Mouse (Mus musculus) lung, postnatal 0 days (tissue): ENCODE data around the gene Kdm2b. TPM values are rescaled to one million over a fixed set of nuclear protein-coding genes. Genes with fewer than 3 reads are reported as not detected.
A peak's percentile ranks its signal among the peaks of the same experiment; 100 is the strongest.

Experiments
- ATAC-seq: fragments of 200-750 bp; cut with Nextera tagmentation; 2 replicates; pipeline ENCODE4 v1.8.0; 2017; ENCODE audit warnings: moderate library complexity
- DNase-seq: peaks from one replicate; pipeline ENCODE4 v3.0.0-alpha.2; 2016; ENCODE audit warnings: low spot score
- H3K27ac ChIP-seq: fragments of 300-500 bp; sonication (generic); 2 replicates; pipeline ENCODE4 v1.5.1; 2014; ENCODE audit warnings: antibody characterized with exemption, mild to moderate bottlenecking, low read length, mixed read lengths
- H3K27me3 ChIP-seq: fragments of 300-500 bp; sonication (generic); replicated peaks from 2 replicates; pipeline ENCODE4 v1.6.1; 2014; ENCODE audit warnings: low read length, mixed read lengths; ENCODE audit not compliant: insufficient read depth
- H3K36me3 ChIP-seq: fragments of 300-500 bp; sonication (generic); 2 replicates; pipeline ENCODE4 v1.6.1; 2014; ENCODE audit warnings: low read length, mixed read lengths; ENCODE audit not compliant: insufficient read depth
- H3K4me1 ChIP-seq: fragments of 300-500 bp; sonication (generic); 2 replicates; pipeline ENCODE4 v1.6.1; 2014; ENCODE audit warnings: antibody characterized with exemption, low read depth, low read length, mixed read lengths; ENCODE audit not compliant: insufficient read depth
- H3K4me2 ChIP-seq: fragments of 300-500 bp; sonication (generic); replicated peaks from 2 replicates; pipeline ENCODE4 v1.6.1; 2014; ENCODE audit warnings: low read depth, mild to moderate bottlenecking, low read length, moderate library complexity, mixed read lengths
- H3K4me3 ChIP-seq: fragments of 300-500 bp; sonication (generic); 2 replicates; pipeline ENCODE4 v1.5.1; 2014; ENCODE audit warnings: low read depth, low read length
- H3K9ac ChIP-seq: fragments of 300-500 bp; sonication (generic); replicated peaks from 2 replicates; pipeline ENCODE4 v1.6.1; 2014; ENCODE audit warnings: low read depth, mild to moderate bottlenecking
- H3K9me3 ChIP-seq: fragments of 300-500 bp; sonication (generic); 2 replicates; pipeline ENCODE4 v1.6.1; 2016; ENCODE audit warnings: low read length, mixed read lengths
- CTCF ChIP-seq: IDR thresholded peaks from 2 replicates; pipeline ENCODE4 v1.5.1; 2016; ENCODE audit warnings: antibody characterized with exemption, mild to moderate bottlenecking
- EP300 ChIP-seq: IDR thresholded peaks from 2 replicates; pipeline ENCODE4 v1.6.1; 2016; ENCODE audit warnings: antibody characterized with exemption, mild to moderate bottlenecking, control low read depth
- WGBS: fragments of 180-500 bp; shearing (Covaris S2); extraction: QIAGEN DNeasy Blood & Tissue Kit; methylation state at CpG from one replicate; pipeline ENCODE4 v1.1.7; 2014; 5-methylcytosine and 5-hydroxymethylcytosine counted together
- polyA plus RNA-seq: library from polyadenylated mRNA; unstranded; fragments of >200 nt; fragmentation: Nextera tagmentation; extraction: Ambion mirVana; gene quantifications from 2 replicates; pipeline ENCODE4 v1.2.1, GENCODE M21; 2015

Kdm2b gene
- polyA plus RNA-seq, 1 experiment from 2014 or later = 12.2 TPM

- peaks cover 4% of the 10 kb centered on the region; the same call in 1 of the 2 replicates for H3K4me1 ChIP-seq
- WGBS = 86% methylated on average over 8 of the region's 8 CpGs
Observed at GRCm38 (mm10) chr5:122921941-122922340, 67.7 kb downstream of the Kdm2b start.

GRCm38 (mm10) chr5:122920557-122920956 is 69.1 kb downstream of the Kdm2b start:
- 67% methylated on average over 5 of the region's 5 CpGs for WGBS
- H3K4me3 ChIP-seq = no peak overlapping the region
- TF ChIP-seq CTCF (no peak), EP300 (no peak)
- DNase-seq = no peak
- H3K9ac ChIP-seq = no peak overlapping the region
- H3K4me1 ChIP-seq = no peaks in the 10 kb centered on the region
- no peak for ATAC-seq
- H3K27ac ChIP-seq = no peak overlapping the region
- no peaks in the 10 kb centered on the region for H3K36me3 ChIP-seq
- no peaks in the 10 kb centered on the region for H3K27me3 ChIP-seq
- H3K4me2 ChIP-seq = no peak overlapping the region
- no peaks in the 10 kb centered on the region for H3K9me3 ChIP-seq

More at GRCm38 (mm10) chr5:122921941-122922340, 67.7 kb downstream of the Kdm2b start:
- H3K4me3 ChIP-seq = no peak overlapping the region
- no peak overlapping the region for H3K9ac ChIP-seq
- no peaks in the 10 kb centered on the region for H3K36me3 ChIP-seq
- H3K4me2 ChIP-seq = no peak overlapping the region
- no peak overlapping the region for H3K27ac ChIP-seq
- DNase-seq (no peak), ATAC-seq (no peak)
- no peaks in the 10 kb centered on the region for H3K27me3 ChIP-seq
- no peaks in the 10 kb centered on the region for H3K9me3 ChIP-seq
- TF ChIP-seq EP300 (no peak), CTCF (no peak)

GRCm38 (mm10) chr5:122917982-122918711 is 71.5 kb downstream of the Kdm2b start:
- TF ChIP-seq CTCF (no peak), EP300 (no peak)
- ATAC-seq = no peak
- Histone ChIP-seq H3K36me3 (no peaks in the 10 kb centered on the region), H3K27me3 (no peaks in the 10 kb centered on the region), H3K27ac (no peak overlapping the region), H3K4me1 (no peaks in the 10 kb centered on the region), H3K9ac (no peak overlapping the region), H3K9me3 (no peaks in the 10 kb centered on the region), H3K4me3 (no peak overlapping the region), H3K4me2 (no peak overlapping the region)
- DNase-seq = no peak
- WGBS = 47% methylated on average over 7 of the region's 7 CpGs

GRCm38 (mm10) chr5:122916147-122916546 is 73.5 kb downstream of the Kdm2b start:
- Histone ChIP-seq H3K4me2 (no peak overlapping the region), H3K36me3 (no peaks in the 10 kb centered on the region), H3K27me3 (no peaks in the 10 kb centered on the region), H3K27ac (no peak overlapping the region), H3K9ac (no peak overlapping the region), H3K4me1 (no peaks in the 10 kb centered on the region), H3K4me3 (no peak overlapping the region), H3K9me3 (no peaks in the 10 kb centered on the region)
- ATAC-seq (no peak), DNase-seq (no peak)
- 80% methylated on average over 6 of the region's 6 CpGs for WGBS
- TF ChIP-seq CTCF = no peak
- TF ChIP-seq EP300 = no peak

GRCm38 (mm10) chr5:122912863-122913262 is 76.8 kb downstream of the Kdm2b start:
- no peak for DNase-seq
- Histone ChIP-seq H3K4me2 (no peak overlapping the region), H3K9ac (no peak overlapping the region), H3K27ac (no peak overlapping the region), H3K9me3 (no peaks in the 10 kb centered on the region), H3K27me3 (no peaks in the 10 kb centered on the region), H3K4me1 (no peaks in the 10 kb centered on the region), H3K36me3 (no peaks in the 10 kb centered on the region), H3K4me3 (no peak overlapping the region)
- 85% methylated on average over 4 of the region's 4 CpGs for WGBS
- no peak for ATAC-seq
- TF ChIP-seq EP300 (no peak), CTCF (peak; percentile 29)

- no peaks in the 10 kb centered on the region for H3K9me3 ChIP-seq
- H3K4me3 ChIP-seq = no peak overlapping the region
- H3K4me1 ChIP-seq = no peaks in the 10 kb centered on the region
- DNase-seq = no peak
- no peak overlapping the region for H3K4me2 ChIP-seq
- H3K27ac ChIP-seq = no peak overlapping the region
- no peak overlapping the region for H3K9ac ChIP-seq
- no peak for ATAC-seq
- H3K27me3 ChIP-seq = no peaks in the 10 kb centered on the region
- WGBS = 85% methylated on average over 18 of the region's 18 CpGs
- no peak for TF ChIP-seq EP300
- no peak for TF ChIP-seq CTCF
- no peaks in the 10 kb centered on the region for H3K36me3 ChIP-seq
Observed at GRCm38 (mm10) chr5:122909481-122909880, 80.1 kb downstream of the Kdm2b start.
